Mouse (Mus musculus) brain, embryonic 14.5 days (tissue): ENCODE data around the gene Grid2.

Source experiments
- CTCF ChIP-seq: fragments of 200-500 bp; IDR thresholded peaks from 2 replicates; pipeline ENCODE4 v1.5.1; 2012; ENCODE audit warnings: inconsistent platforms, mild to moderate bottlenecking, moderate library complexity, borderline replicate concordance; ENCODE audit not compliant: insufficient read depth, insufficient read length; ENCODE audit errors: extremely low read depth
- POLR2A ChIP-seq: fragments of 200-500 bp; IDR thresholded peaks from 2 replicates; pipeline ENCODE4 v1.6.1; 2012; ENCODE audit warnings: mild to moderate bottlenecking, inconsistent platforms, borderline replicate concordance; ENCODE audit not compliant: poor library complexity, insufficient read depth, insufficient read length, severe bottlenecking; ENCODE audit errors: extremely low read depth

GRCm38 (mm10) chr6:63590681-63591080, 335.0 kb downstream of the Grid2 start:
- TF ChIP-seq POLR2A (no peak), CTCF (no peak)
